Mouse (Mus musculus): ENCODE data around the gene Tmprss12. TPM values are rescaled to one million over a fixed set of nuclear protein-coding genes. Genes with fewer than 3 reads are reported as not detected.
"Not testable (repeated sequence)": the region's sequence is repeated elsewhere in the genome, so short reads cannot be mapped to it uniquely, and the experiment has no call there.

Gene Tmprss12
- polyA plus RNA-seq, 1 experiment, result not detected

DNA sequence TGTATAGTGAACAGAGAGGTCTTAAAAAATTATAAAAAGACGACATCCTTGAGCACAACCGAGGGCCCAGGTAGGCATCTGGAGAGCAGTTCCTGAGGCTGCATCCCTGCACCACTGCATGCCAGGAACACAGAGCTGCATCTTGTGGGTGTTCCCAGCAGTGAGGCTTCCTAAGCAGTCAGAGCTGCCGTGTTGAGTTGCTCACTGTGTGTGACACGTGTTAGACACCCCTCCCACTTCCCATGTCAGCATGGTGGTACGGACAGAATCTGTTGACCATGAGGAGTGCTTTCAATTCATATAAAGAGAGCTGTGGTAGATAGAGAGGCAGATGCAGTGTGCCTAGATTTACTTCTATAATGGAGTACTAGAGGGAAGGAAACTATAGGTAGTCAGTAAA is 23.3 kb upstream of the Tmprss12 start:
- no peak for TF ChIP-seq CTCF (IDR thresholded peaks at IDR 0.05; ENCODE audit: borderline replicate concordance, extremely low read depth, insufficient read depth, insufficient read length)
- DNase-seq (ENCODE audit: low read depth), result no peak

DNA sequence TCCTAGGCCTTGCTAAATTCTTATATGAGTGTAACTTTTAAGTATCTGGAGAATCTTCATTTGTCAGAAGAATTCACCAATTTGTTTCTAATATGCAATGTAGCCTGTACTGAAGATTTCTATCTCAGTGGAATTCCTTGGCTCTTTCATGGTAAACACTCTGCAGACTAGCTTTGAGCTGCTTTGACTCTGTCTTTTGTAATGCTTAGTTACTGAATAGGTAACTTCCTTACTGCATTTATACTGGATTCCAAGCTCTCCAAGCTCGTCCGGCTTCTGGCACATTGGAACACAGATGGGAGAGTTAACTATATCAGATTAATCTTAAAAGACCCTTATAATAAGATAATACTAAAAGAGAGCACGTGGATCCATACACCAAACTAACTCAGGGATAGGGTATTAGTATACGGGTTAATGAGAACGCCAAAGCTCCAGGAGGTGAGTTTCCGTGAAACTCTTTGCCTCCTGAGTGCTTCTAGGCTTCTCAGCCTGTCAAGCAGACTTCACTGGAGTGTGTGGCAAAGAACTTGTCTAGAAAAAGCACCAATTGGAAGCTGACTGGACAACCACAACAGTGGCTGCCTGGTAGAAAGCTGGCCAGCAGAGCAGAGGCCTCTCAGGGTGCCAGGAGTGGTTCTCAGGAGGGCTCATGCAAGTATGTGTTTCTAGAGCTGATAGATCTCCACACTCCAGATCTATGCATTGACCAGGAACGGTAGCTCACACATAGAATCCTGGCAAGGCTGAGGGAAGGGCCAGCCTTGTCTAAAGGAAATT is 21.8 kb upstream of the Tmprss12 start:
- no peak for DNase-seq (ENCODE audit: low read depth)
- no peak for TF ChIP-seq POLR2A (IDR thresholded peaks at IDR 0.05; ENCODE audit: borderline replicate concordance, extremely low read depth, insufficient read depth, insufficient read length, poor library complexity, severe bottlenecking)
- no peak for TF ChIP-seq CTCF (IDR thresholded peaks at IDR 0.05; ENCODE audit: borderline replicate concordance, extremely low read depth, insufficient read depth, insufficient read length)

DNA sequence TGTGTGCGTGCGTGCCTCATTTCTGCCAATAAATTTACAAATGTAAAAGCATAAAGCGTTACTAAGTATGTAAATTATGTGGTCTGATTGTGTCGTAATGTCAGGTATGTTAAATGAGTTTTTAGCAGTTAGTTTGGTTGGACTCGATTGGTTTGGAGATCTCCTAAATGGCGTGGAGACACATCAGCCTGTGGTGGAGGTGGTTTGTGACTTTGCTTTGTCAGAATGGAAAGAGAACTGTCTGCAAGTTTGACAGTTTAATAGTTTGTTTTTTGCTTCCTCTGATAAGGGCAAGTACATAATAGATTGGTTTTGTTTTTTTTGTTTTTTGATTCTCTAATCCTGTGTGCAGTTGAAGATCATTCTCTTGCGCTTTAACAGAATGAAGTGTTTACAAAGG is 20.3 kb upstream of the Tmprss12 start:
- not testable (repeated sequence) for DNase-seq (ENCODE audit: low read depth)

GRCm38 (mm10) chr15:100263246-100263905 is 17.3 kb upstream of the Tmprss12 start:
- DNase-seq (ENCODE audit: low read depth), result peak; percentile 65
- TF ChIP-seq CTCF (IDR thresholded peaks at IDR 0.05; ENCODE audit: borderline replicate concordance, extremely low read depth, insufficient read depth, insufficient read length) (no peak), POLR2A (IDR thresholded peaks at IDR 0.05; ENCODE audit: borderline replicate concordance, extremely low read depth, insufficient read depth, insufficient read length, poor library complexity, severe bottlenecking) (no peak)

DNA sequence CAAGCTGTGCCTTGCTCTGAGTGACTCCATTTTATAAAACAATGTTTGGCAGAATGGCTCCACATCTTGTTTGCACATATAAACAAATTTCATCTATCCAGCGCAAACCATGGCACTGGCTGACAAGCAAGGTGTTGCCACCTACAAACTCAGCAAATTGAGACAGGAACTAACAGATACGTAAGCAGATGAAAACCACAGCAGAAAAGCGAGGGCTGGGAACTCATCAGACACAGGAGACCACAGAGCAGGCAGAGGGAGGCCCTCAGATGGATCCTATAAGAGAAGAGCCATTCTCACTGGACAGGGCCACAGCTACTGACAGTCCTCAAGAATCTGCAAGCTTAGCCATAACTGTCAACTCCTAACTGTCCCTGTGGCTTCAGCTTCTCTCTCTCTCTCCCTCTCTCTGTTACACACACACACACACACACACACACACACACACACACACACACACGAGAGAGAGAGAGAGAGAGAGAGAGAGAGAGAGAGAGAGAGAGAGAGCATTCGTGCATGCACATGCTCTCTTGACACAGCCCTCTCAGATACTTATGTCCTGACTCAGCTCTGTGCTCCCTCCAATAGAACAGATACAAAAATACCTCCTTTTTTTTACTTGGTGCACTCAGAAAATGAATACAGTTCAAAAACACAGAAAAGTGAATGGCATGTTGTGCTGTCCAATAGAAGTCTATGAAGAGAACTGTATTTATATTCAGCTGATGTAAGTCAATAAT is 14.9 kb upstream of the Tmprss12 start:
- no peak for TF ChIP-seq POLR2A (IDR thresholded peaks at IDR 0.05; ENCODE audit: borderline replicate concordance, extremely low read depth, insufficient read depth, insufficient read length, poor library complexity, severe bottlenecking)
- no peak for TF ChIP-seq CTCF (IDR thresholded peaks at IDR 0.05; ENCODE audit: borderline replicate concordance, extremely low read depth, insufficient read depth, insufficient read length)

DNA sequence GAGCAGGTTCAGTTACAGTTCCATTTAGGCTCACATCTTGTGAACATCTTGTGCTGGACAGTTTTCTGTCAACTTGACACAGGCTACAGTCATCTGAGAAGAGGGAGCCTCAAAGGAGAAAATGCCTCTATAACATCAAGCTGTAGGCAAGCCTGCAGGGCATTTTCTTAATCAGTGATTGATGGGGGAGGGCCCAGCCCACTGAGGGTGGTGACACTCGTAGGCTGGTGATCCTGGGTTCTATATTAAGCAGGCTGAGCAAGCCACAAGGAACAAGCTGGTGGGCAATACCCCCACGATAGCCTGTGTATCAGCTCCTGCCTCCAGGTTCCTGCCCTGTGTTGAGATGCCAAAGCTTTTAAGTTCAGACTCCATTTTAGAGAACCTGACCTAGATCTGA is 11.7 kb upstream of the Tmprss12 start:
- no peak for DNase-seq (ENCODE audit: low read depth)
- TF ChIP-seq CTCF (IDR thresholded peaks at IDR 0.05; ENCODE audit: borderline replicate concordance, extremely low read depth, insufficient read depth, insufficient read length), result no peak
- TF ChIP-seq POLR2A (IDR thresholded peaks at IDR 0.05; ENCODE audit: borderline replicate concordance, extremely low read depth, insufficient read depth, insufficient read length, poor library complexity, severe bottlenecking), result no peak

More for the DNA sequence above, 14.9 kb upstream of the Tmprss12 start:
- DNase-seq (ENCODE audit: low read depth), result no peak

GRCm38 (mm10) chr15:100269776-100270175 is 10.9 kb upstream of the Tmprss12 start:
- TF ChIP-seq POLR2A (IDR thresholded peaks at IDR 0.05; ENCODE audit: borderline replicate concordance, extremely low read depth, insufficient read depth, insufficient read length, poor library complexity, severe bottlenecking), result no peak
- no peak for TF ChIP-seq CTCF (IDR thresholded peaks at IDR 0.05; ENCODE audit: borderline replicate concordance, extremely low read depth, insufficient read depth, insufficient read length)
- no peak for DNase-seq (ENCODE audit: low read depth)

DNA sequence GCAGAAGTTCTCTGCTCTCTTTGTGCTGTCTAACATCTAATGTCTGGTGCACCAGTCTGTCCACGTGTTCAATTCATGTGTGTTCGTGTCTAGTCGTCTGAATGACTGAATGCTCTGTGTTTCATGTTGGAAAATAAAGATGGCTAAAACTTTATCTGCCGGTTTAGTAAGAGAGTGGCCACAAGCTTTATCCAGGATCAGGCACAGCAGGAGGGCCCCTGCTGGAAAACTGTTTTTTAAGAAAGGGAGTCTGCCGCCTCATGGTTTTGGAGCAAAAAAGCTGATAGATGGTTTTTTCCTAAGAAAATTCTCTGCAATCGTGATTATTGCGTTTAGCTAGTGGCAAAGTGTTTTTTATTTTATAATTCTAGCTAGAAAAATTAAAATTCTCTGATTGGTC is 10.0 kb upstream of the Tmprss12 start:
- not testable (repeated sequence) for DNase-seq (ENCODE audit: low read depth)

GRCm38 (mm10) chr15:100271411-100271810 is 9.2 kb upstream of the Tmprss12 start:
- no peak for DNase-seq (ENCODE audit: low read depth)
- TF ChIP-seq CTCF (IDR thresholded peaks at IDR 0.05; ENCODE audit: borderline replicate concordance, extremely low read depth, insufficient read depth, insufficient read length), result no peak
- TF ChIP-seq POLR2A (IDR thresholded peaks at IDR 0.05; ENCODE audit: borderline replicate concordance, extremely low read depth, insufficient read depth, insufficient read length, poor library complexity, severe bottlenecking), result no peak

DNA sequence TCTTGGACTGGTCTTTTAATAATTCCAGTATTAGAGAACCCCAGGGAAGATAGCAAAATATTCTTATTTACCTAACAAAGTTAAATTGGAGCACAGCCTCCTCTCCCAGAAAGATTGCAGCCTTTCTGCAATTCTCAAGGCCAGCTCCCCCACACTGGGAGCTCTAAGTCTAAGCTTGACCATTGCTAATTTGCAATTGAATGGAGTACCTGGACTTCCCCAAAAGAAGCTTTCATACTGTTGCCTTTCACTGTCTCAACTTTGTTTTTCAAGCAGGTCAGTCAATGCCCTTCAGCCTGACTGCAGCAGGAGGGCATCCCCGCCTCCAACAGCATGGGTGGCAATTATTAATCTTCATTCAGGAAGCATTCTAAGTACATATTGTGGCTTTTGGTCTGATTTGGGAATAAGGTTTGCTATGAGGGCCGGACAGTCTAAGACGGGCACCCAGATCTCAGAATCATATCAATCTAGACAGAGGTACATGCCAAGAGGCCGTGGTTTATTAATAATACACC is 6.8 kb upstream of the Tmprss12 start:
- not testable (repeated sequence) for DNase-seq (ENCODE audit: low read depth)

DNA sequence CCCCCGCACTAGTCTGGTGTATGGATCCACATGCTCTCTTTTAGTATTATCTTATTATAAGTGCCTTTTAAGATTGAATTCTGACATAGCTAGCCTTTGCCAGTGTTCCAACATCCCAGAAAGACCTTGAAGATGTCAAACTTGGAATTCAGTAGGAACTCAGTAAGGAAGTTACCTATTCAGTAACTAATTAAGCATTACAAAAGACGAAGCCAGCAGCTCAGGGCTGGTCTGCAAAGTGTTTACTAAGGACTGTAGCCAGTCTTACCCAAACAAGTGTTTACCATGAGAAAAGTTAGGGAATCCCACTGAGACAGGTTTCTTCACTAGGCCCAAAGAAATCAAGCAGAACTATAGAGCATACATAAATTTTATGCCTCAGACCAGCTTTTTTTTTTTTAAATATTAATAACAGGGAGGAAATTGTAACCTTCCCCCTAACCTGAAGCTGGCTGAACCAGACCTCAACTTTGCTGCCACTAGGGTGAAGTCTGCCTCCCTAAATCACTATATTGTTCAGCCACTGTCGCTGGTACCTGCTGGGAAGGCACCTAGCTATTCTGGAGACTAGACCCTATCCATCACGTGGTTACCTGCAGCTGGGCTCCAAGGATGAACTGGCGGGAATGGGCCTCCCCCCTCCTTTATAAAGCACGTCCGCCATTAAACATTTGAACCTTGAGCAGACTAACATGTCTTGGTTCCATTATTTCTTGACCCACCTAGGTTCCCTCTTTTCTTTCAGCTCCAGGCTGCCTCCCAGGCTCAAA is 5.7 kb upstream of the Tmprss12 start:
- no peak for DNase-seq (ENCODE audit: low read depth)
- TF ChIP-seq CTCF (IDR thresholded peaks at IDR 0.05; ENCODE audit: borderline replicate concordance, extremely low read depth, insufficient read depth, insufficient read length), result no peak
- no peak for TF ChIP-seq POLR2A (IDR thresholded peaks at IDR 0.05; ENCODE audit: borderline replicate concordance, extremely low read depth, insufficient read depth, insufficient read length, poor library complexity, severe bottlenecking)

All from brain, embryonic 14.5 days (tissue).